Mouse (Mus musculus) brain, embryonic 14.5 days (tissue): Measurements from ENCODE around the gene Prop1. TPM values are rescaled to one million over a fixed set of nuclear protein-coding genes. Genes with fewer than 3 reads are reported as not detected.

Experiments
- DNase-seq: peaks from one replicate; pipeline ENCODE4 v3.0.0-alpha.2; 2011; ENCODE audit warnings: low read depth
- CTCF ChIP-seq: fragments of 200-500 bp; IDR thresholded peaks from 2 replicates; pipeline ENCODE4 v1.5.1; 2012; ENCODE audit warnings: inconsistent platforms, mild to moderate bottlenecking, moderate library complexity, borderline replicate concordance; ENCODE audit not compliant: insufficient read depth, insufficient read length; ENCODE audit errors: extremely low read depth
- POLR2A ChIP-seq: fragments of 200-500 bp; IDR thresholded peaks from 2 replicates; pipeline ENCODE4 v1.6.1; 2012; ENCODE audit warnings: mild to moderate bottlenecking, inconsistent platforms, borderline replicate concordance; ENCODE audit not compliant: poor library complexity, insufficient read depth, insufficient read length, severe bottlenecking; ENCODE audit errors: extremely low read depth
- polyA plus RNA-seq: library from polyadenylated mRNA; depleted of rRNA; stranded (reverse); fragments of >200 nt; gene quantifications from 2 replicates; pipeline ENCODE4 v1.2.3, GENCODE M21; 2012; rRNA removed

Gene Prop1
- polyA plus RNA-seq, 1 experiment: not detected

DNA sequence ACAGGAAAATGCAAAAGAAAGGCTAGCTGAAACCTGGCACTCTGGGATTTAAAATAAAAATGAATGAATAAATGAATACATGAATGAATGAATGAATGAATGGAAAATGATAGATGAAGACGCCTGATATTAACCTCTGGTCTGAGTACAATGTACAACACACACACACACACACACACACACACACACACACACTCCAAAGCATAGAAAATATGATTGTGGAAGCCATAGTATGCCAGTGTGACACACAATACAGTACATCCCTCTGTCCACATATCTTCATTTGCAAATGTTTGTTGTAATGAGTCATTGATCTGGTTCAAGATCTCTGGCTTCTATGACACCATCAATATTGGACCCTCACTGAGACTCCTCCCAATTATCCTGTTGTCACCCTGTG, 21.5 kb downstream of the Prop1 start:
- no peak for DNase-seq
- TF ChIP-seq POLR2A (no peak), CTCF (no peak)

DNA sequence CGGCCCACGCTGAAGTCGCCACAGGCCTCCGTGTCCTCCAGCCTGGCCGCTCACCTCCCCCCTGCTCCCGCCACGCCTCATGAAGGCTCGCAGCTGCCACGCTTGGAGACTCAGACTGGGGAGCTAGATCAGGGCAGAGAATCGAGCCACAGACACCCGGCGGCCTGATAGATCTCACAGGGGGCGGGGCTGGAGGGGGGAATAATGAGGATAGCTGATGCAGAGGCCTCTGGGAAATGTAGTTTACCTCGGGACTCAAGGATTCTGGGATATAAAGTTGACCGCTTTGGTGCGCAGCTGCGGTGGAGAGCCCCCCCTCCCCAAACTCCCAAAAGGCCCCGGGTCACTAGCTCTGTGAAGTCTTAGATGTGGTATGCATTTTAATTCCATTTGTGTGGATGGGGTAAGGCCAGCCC, 22.1 kb downstream of the Prop1 start, which contains the start of gene Zfp354b:
Gene Zfp354b (minus strand): TSS at position 183 of the 416 bp plus-strand sequence.
- TF ChIP-seq CTCF (no peak), POLR2A (no peak)
- DNase-seq: peak; percentile 98

- DNase-seq: no peak
- no peak for TF ChIP-seq POLR2A
- TF ChIP-seq CTCF: no peak
Observed at GRCm38 (mm10) chr11:50931021-50931420, 22.5 kb downstream of the Prop1 start.

- TF ChIP-seq POLR2A: no peak
- TF ChIP-seq CTCF: no peak
- peak; percentile 48 for DNase-seq
Observed at GRCm38 (mm10) chr11:50930469-50931014, 23.0 kb downstream of the Prop1 start.

DNA sequence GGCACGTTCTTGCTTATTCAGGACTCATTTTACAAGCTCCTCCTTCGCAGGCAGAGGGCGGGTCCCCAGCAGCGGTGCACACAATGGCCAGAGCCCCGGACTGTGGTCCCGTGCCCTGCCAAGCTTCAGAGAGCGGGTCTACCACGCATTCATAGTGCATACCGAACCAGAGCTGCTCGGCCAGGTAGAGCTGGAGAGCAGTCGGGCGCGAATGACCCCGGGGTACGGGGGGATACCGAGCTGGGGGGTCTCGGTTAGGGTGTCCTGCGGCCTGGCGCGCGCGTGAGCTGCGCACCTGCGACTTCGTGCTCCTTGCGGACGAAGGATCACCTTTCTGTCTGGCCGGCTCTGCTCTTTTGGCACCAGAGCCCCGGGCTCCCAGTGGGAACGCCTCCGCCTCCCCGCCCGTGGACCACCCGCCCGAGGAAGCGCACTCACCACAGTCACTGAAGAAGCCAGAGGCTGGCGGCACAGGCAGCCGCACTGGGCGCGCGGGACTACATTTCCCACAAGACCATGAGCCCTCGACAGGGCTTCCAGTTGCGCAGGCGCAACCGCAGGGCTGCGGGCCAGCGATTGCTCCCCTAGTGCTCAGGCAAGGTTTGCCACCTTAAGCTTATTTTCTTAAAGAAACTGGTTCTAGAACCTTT, 37.8 kb downstream of the Prop1 start, which contains the start of gene Zfp2:
Gene Zfp2 (minus strand): TSS at position 495 of the 650 bp plus-strand sequence.
- TF ChIP-seq CTCF: peak; percentile 77
- TF ChIP-seq POLR2A: peak; percentile 72; the same call in 1 of the 2 replicates

GRCm38 (mm10) chr11:50914461-50914860, 39.1 kb downstream of the Prop1 start:
- TF ChIP-seq CTCF: no peak

More for the DNA sequence above, 37.8 kb downstream of the Prop1 start, which contains the start of gene Zfp2:
- DNase-seq: peak; percentile 98

DNA sequence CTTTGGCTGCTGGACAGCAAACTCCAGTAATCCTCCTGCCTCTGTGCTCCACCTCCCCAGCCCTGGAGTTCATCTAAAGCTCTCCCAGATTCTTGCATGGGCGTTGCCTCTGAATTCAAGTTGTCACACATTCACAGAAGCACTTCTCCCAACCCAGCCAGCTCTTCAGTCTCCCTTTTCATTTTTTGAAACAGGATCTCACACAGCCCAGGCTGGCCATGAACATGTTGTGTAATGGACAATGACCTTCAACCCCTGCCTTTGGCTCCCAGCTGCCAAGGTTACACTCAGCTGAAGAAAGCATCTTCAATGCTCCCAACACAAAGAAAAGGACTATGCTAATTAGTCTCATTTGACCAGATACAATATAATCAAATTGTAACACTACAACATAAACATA, 40.3 kb downstream of the Prop1 start:
- no peak for DNase-seq
- TF ChIP-seq POLR2A (no peak), CTCF (no peak)

More at GRCm38 (mm10) chr11:50914461-50914860, 39.1 kb downstream of the Prop1 start:
- no peak for DNase-seq

DNA sequence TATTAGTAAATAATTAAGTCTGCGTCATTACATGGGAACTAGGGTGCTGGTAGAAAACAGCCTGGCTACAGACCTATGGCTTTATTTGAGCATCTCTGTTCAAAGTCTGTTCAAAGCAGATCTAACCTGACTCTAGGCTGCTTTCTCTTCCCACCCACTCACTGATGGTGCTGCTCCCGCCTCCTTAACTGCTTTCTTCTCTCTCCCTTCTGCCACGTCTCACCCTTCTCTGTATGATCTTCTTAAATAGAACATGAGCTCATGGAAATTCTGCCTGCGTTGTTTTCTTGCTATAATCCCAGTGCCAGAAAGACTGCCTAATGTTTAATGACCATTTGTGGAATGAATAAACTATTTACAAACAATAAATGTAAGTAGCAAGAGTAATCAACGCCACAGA, 45.4 kb downstream of the Prop1 start:
- TF ChIP-seq CTCF: no peak
- TF ChIP-seq POLR2A: no peak
- no peak for DNase-seq

Other genes starting within 250 kb of the Prop1 start
- 26.2 and 41.6 TPM in 2 replicates for gene Zfp354c, start 126.0 kb downstream of the Prop1 start, polyA plus RNA-seq
- 1.1 and 1.4 TPM in 2 replicates for gene Zfp879, start 112.2 kb downstream of the Prop1 start, polyA plus RNA-seq
- 0.05 and 0.14 TPM in 2 replicates for gene Grm6, start 103.1 kb downstream of the Prop1 start, polyA plus RNA-seq
- gene Zfp454, start 66.1 kb downstream of the Prop1 start, polyA plus RNA-seq: 11.0 and 11.1 TPM in 2 replicates
- gene Zfp2, start 37.6 kb downstream of the Prop1 start, polyA plus RNA-seq: 20.7 and 25.5 TPM in 2 replicates
- gene Zfp354b, start 22.1 kb downstream of the Prop1 start, polyA plus RNA-seq: 2.6 and 2.7 TPM in 2 replicates
- gene 4933414I15Rik, start 10.0 kb downstream of the Prop1 start, polyA plus RNA-seq: not detected in 2 replicates
- not detected in 2 replicates for gene Olfr1378, start 12.8 kb upstream of the Prop1 start, polyA plus RNA-seq
- gene Olfr1377, start 28.2 kb upstream of the Prop1 start, polyA plus RNA-seq: not detected in 2 replicates
- not detected in 2 replicates for gene Olfr51, start 49.8 kb upstream of the Prop1 start, polyA plus RNA-seq
- gene Olfr54, start 60.5 kb upstream of the Prop1 start, polyA plus RNA-seq: not detected in 2 replicates
- not detected in 2 replicates for gene Olfr1375, start 94.3 kb upstream of the Prop1 start, polyA plus RNA-seq
- 11.4 and 11.6 TPM in 2 replicates for gene Zfp354a, start 105.5 kb upstream of the Prop1 start, polyA plus RNA-seq